Mouse (Mus musculus): ENCODE data around the gene Dnah3. TPM values are rescaled to one million over a fixed set of nuclear protein-coding genes. Genes with fewer than 3 reads are reported as not detected.
A peak's percentile ranks its signal among the peaks of the same experiment; 100 is the strongest.

Gene Dnah3
- polyA plus RNA-seq, 1 experiment, result not detected

GRCm38 (mm10) chr7:119921054-119921453 is 174.0 kb downstream of the Dnah3 start:
- Histone ChIP-seq H3K4me3 (ENCODE audit: insufficient read depth, low read length) (no peak overlapping the region), H3K27ac (ENCODE audit: insufficient read depth, low read length) (no peak overlapping the region; the same call in 1 of the 2 replicates), H3K4me1 (ENCODE audit: control insufficient read depth, insufficient read depth, low read length) (no peaks in the 10 kb centered on the region; the same call in 1 of the 2 replicates)
- TF ChIP-seq POLR2A (IDR thresholded peaks at IDR 0.05; ENCODE audit: low read depth, low read length) (no peak), CTCF (IDR thresholded peaks at IDR 0.05; ENCODE audit: borderline replicate concordance, insufficient read depth, low read length) (no peak)

DNA sequence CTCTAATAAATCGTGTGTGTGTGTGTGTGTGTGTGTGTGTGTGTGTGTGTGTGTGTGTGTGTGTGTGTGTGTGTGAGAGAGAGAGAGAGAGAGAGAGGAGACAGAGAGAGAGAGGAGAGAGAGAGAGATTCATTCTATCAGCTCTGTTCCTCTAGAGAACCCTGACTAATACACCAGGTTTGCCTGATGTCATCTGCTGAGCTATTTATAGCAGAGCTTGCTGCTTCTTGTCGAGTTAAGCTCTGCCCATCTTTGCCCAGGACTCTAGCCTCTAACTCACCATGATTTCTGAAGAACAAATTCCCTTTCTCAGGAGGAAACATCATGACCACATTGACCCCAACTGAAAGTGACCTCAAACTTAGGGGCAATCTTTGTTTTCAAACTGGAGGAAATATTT is 174.6 kb downstream of the Dnah3 start:
- H3K4me3 ChIP-seq (ENCODE audit: insufficient read depth, low read length), result no peak overlapping the region
- no peak for TF ChIP-seq CTCF (IDR thresholded peaks at IDR 0.05; ENCODE audit: borderline replicate concordance, insufficient read depth, low read length)
- TF ChIP-seq POLR2A (IDR thresholded peaks at IDR 0.05; ENCODE audit: low read depth, low read length), result no peak
- H3K27ac ChIP-seq (ENCODE audit: insufficient read depth, low read length), result peak overlapping the region; percentile 38
- H3K4me1 ChIP-seq (ENCODE audit: control insufficient read depth, insufficient read depth, low read length), result no peaks in the 10 kb centered on the region; the same call in 1 of the 2 replicates

GRCm38 (mm10) chr7:119911727-119912126 is 183.4 kb downstream of the Dnah3 start:
- Histone ChIP-seq H3K27ac (ENCODE audit: insufficient read depth, low read length) (no peak overlapping the region), H3K4me1 (ENCODE audit: control insufficient read depth, insufficient read depth, low read length) (no peaks in the 10 kb centered on the region), H3K4me3 (ENCODE audit: insufficient read depth, low read length) (no peak overlapping the region)
- TF ChIP-seq CTCF (IDR thresholded peaks at IDR 0.05; ENCODE audit: borderline replicate concordance, insufficient read depth, low read length) (no peak), POLR2A (IDR thresholded peaks at IDR 0.05; ENCODE audit: low read depth, low read length) (no peak)

DNA sequence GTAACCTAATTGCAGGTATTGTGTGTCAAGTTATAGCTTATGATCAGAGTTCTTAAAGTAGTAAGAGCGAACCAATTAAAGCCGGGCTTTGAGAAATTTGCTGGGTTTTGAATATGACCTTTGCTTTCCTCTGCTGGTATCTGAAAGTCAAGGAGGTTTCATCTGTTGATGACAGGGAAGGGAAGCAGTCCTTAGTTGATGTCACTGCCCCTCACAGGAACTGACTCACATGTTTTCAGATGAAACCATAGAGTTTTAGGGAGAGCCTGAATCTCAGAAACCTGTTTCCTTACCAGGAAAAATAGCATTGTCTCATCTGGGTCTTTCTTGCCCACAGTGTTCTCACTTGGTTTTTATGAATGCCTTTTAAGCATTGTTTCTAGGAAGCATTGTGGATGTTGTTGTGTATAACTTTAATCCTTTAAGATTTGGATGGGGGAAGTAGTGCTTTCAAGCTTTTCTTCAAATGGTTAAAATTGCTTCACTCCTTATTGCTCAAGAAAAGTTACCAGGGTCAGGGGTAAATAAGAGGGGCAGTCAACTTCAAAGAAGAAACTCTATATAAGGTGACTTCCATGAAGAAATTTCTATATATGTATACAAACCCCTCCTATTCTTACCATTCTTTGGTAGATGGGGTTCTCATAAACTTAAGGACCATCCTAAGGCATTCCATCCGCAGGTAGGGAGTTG is 188.4 kb downstream of the Dnah3 start:
- TF ChIP-seq POLR2A (IDR thresholded peaks at IDR 0.05; ENCODE audit: low read depth, low read length) (no peak), CTCF (IDR thresholded peaks at IDR 0.05; ENCODE audit: borderline replicate concordance, insufficient read depth, low read length) (no peak)
- H3K4me3 ChIP-seq (ENCODE audit: insufficient read depth, low read length), result no peak overlapping the region
- no peaks in the 10 kb centered on the region for H3K4me1 ChIP-seq (ENCODE audit: control insufficient read depth, insufficient read depth, low read length)
- no peak overlapping the region for H3K27ac ChIP-seq (ENCODE audit: insufficient read depth, low read length)

DNA sequence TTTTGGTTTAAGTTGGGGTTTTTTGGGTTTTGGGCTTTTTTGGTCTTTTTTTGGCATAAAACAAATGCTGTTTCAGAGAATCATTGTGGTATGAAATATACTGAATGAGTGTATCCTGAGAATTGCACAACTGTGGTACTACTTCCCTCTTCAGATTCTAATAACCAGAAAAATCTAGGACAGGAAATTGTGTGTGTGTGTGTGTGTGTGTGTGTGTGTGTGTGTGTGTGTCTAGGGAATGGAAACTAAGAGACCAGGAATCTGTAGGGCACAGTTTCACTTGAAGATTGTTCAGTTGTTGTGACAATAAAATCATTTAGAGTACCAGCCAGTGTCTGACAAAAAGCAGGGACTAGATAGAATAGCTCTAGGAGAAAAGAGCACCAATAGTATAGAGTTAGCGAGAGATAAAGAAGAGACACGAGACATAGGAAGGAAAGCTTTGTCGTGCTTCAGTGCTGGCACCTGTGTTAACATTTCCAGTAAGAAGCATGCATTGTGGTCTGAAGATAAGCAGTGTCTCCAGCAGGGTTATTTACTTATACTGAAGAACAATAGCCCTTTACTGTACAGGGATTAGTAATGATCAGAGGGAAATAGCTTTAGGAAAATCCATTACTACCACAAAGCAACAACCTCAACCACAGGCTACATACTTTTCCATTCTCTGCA is 195.6 kb downstream of the Dnah3 start:
- H3K27ac ChIP-seq (ENCODE audit: insufficient read depth, low read length), result no peak overlapping the region
- no peaks in the 10 kb centered on the region for H3K4me1 ChIP-seq (ENCODE audit: control insufficient read depth, insufficient read depth, low read length)
- no peak overlapping the region for H3K4me3 ChIP-seq (ENCODE audit: insufficient read depth, low read length)
- TF ChIP-seq POLR2A (IDR thresholded peaks at IDR 0.05; ENCODE audit: low read depth, low read length) (no peak), CTCF (IDR thresholded peaks at IDR 0.05; ENCODE audit: borderline replicate concordance, insufficient read depth, low read length) (no peak)

DNA sequence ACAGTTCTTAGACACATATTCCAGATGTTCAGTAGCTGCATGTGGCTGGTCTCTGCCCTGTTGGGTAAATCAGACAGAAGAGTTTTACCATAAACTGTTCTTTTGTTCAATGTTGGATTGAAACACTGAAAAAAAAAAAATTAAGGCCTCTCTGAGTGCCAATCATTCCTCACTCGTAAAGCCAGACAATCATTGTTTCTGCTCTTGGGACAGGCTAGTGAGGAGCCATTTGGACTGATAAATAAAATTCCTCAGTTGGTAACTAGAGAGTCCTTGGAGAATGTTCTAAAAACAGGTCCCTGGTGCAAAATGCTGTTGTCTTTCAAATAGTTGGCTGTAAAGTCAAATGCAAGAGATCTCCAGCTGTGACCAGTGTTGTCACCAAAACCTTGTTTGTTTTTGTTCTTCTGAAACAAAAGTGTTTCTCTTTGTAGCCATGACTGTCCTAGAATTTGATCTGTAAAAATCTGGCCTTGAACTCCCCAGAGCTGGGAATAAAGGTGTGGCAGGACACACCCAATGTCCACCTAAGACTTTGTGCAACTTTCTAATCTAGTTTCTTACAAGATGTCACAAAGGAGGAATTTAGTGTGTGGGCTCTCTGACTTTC is 196.7 kb downstream of the Dnah3 start:
- TF ChIP-seq CTCF (IDR thresholded peaks at IDR 0.05; ENCODE audit: borderline replicate concordance, insufficient read depth, low read length) (no peak), POLR2A (IDR thresholded peaks at IDR 0.05; ENCODE audit: low read depth, low read length) (no peak)
- H3K4me3 ChIP-seq (ENCODE audit: insufficient read depth, low read length), result no peak overlapping the region
- H3K4me1 ChIP-seq (ENCODE audit: control insufficient read depth, insufficient read depth, low read length), result peaks cover 3% of the 10 kb centered on the region; the same call in 1 of the 2 replicates
- H3K27ac ChIP-seq (ENCODE audit: insufficient read depth, low read length), result no peak overlapping the region

GRCm38 (mm10) chr7:119897521-119898109 is 197.5 kb downstream of the Dnah3 start:
- Histone ChIP-seq H3K4me1 (ENCODE audit: control insufficient read depth, insufficient read depth, low read length) (peaks cover 3% of the 10 kb centered on the region; the same call in 1 of the 2 replicates), H3K4me3 (ENCODE audit: insufficient read depth, low read length) (no peak overlapping the region), H3K27ac (ENCODE audit: insufficient read depth, low read length) (no peak overlapping the region)
- TF ChIP-seq CTCF (IDR thresholded peaks at IDR 0.05; ENCODE audit: borderline replicate concordance, insufficient read depth, low read length) (no peak), POLR2A (IDR thresholded peaks at IDR 0.05; ENCODE audit: low read depth, low read length) (no peak)

DNA sequence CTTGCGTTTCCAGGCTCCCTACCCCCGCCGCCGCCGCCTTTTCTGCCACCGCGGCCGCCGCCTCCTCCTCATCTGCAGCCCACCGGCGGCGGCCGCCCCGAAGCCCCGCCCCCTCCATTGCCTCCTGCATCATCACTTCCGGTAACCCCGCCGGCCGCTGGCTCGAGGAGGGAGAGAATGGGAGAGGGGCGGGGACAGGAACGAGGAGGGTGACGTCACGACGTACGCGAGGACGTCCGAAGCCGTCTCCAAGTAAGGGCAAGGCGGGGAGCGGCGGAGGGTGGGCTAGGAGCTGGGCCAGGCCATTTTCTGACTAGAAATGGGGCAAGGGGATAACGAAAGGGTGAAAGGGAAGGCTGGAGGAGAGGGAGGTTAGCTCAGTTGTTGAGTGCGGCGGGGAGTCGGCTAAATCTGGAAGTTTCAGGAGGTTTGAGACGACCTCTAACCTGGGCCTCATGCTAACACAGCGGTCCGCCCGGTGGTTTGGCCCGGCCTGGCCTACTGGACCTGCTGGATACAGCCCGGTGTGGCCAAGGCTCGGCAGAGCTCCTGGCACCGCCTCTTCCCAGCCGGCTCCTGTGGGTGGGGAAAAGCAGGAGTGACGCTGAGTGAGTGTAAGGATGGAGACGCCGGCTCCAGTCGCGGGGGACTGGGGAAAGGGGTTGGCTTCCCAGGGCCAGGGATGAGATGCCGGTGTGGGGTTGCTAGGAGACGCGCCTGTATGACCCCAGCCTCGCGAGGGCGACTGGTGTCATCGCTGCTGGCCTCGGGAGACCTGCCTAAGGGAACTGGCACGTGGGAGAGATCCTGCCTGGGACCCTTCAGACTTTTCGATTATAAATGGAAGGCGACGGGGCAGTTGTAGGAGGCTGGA is 199.2 kb downstream of the Dnah3 start, which contains the start of the genes Lyrm1 and Dcun1d3:
Gene Lyrm1, plus strand, starts transcription at position 223 of the 874 bp plus-strand sequence.
Gene Dcun1d3, minus strand, starts transcription at position 660 of the 874 bp plus-strand sequence.
- Histone ChIP-seq H3K4me3 (ENCODE audit: insufficient read depth, low read length) (peak within 1 kb of the TSS; percentile 98), H3K27ac (ENCODE audit: insufficient read depth, low read length) (peak within 1 kb of the TSS; percentile 98), H3K4me1 (ENCODE audit: control insufficient read depth, insufficient read depth, low read length) (peaks cover 3% of the 10 kb centered on the region; the same call in 1 of the 2 replicates)
- TF ChIP-seq POLR2A (IDR thresholded peaks at IDR 0.05; ENCODE audit: low read depth, low read length), result peak; percentile 80
- TF ChIP-seq CTCF (IDR thresholded peaks at IDR 0.05; ENCODE audit: borderline replicate concordance, insufficient read depth, low read length), result no peak

Measured in embryonic fibroblast, embryonic 13.5 days (primary cell).